Mouse (Mus musculus): Measurements from ENCODE around the gene 4930452B06Rik.

- TF ChIP-seq CTCF (IDR thresholded peaks at IDR 0.05; ENCODE audit: low read depth) (no peak), EP300 (IDR thresholded peaks at IDR 0.05; ENCODE audit: low read depth) (no peak)
Observed at GRCm38 (mm10) chr14:8494952-8495351, 171.1 kb downstream of the 4930452B06Rik start.
